Mouse (Mus musculus) neural tube, postnatal 0 days (tissue): ENCODE results near the gene Cenpk. TPM values are rescaled to one million over a fixed set of nuclear protein-coding genes. Genes with fewer than 3 reads are reported as not detected.

Source experiments
- polyA plus RNA-seq: library from polyadenylated mRNA; unstranded; fragments of >200 nt; fragmentation: Nextera tagmentation; extraction: Ambion mirVana; gene quantifications from 2 replicates; pipeline ENCODE4 v1.2.1, GENCODE M21; 2015

Gene Cenpk
- 10.9 and 11.0 TPM in 2 replicates for polyA plus RNA-seq

GRCm38 (mm10) chr13:104228384-104229066 lies at the start of gene Cenpk, which contains the start of gene Ppwd1:
Cenpk (plus strand) TSS chr13:104228611.
Ppwd1 (minus strand) TSS chr13:104228843.

GRCm38 (mm10) chr13:104178650-104179121 lies 49.7 kb upstream of the Cenpk start, which contains the start of gene Trim23:
Trim23 (plus strand) TSS chr13:104178797.

DNA sequence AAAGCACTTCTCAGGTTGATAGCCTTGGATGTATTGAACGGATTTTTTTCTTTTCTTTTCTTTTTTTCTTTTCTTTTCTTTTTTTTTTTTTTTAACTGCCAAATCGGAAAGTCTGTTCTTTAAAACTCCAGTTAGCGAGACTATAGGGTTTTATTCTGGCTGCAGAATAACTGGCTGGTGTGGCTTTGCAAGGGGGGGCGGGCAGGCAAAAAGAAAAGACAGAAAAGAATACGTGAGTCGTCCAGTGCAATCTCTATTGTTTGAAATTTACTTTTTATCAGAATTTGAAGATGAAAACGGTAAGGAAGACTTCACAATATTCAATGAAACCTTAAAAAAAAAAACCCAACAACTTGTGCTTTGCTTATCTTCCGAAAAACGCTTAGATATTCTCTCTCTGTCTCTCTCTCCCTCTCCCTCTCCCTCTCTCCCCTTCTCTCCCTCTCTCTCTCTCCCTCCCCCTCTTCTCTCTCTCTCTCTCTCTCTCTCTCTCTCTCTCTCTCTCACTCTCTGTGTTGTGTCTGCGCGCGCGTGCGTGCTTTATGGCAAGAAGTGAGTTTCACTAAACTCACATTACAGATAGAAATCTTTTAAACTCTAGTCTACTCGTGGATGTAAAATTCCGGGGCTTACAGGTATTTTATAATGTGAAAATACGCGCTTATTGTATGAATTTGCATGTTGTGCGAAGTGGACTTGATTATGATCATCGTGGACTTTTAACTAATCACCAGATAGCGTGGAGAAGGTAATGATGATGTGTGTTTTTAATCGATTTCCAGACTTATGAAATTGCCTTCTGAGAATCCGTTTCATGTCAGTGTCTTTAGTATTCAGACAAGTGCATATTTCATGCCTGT lies 59.2 kb downstream of the Cenpk start, which contains the start of gene Adamts6:
TSS of gene Adamts6 (plus strand) at position 470 of the 860 bp plus-strand sequence.

Other genes with a start within 250 kb of the Cenpk start
- gene Nln, start 119.0 kb upstream of the Cenpk start, polyA plus RNA-seq, result 44.6 and 46.3 TPM in 2 replicates
- gene Sgtb, start 118.9 kb upstream of the Cenpk start, polyA plus RNA-seq, result 24.6 and 29.0 TPM in 2 replicates
- gene Trappc13, start 50.1 kb upstream of the Cenpk start, polyA plus RNA-seq, result 41.4 and 44.4 TPM in 2 replicates
- gene Trim23, start 49.8 kb upstream of the Cenpk start, polyA plus RNA-seq, result 27.1 and 27.9 TPM in 2 replicates
- gene Ppwd1, start 232 bp downstream of the Cenpk start, polyA plus RNA-seq, result 6.0 and 7.1 TPM in 2 replicates
- gene Adamts6, start 59.2 kb downstream of the Cenpk start, polyA plus RNA-seq, result 0.64 and 0.66 TPM in 2 replicates